7 mouse cellular contexts compared by ENCODE assay signal in the genomic region with DNA sequence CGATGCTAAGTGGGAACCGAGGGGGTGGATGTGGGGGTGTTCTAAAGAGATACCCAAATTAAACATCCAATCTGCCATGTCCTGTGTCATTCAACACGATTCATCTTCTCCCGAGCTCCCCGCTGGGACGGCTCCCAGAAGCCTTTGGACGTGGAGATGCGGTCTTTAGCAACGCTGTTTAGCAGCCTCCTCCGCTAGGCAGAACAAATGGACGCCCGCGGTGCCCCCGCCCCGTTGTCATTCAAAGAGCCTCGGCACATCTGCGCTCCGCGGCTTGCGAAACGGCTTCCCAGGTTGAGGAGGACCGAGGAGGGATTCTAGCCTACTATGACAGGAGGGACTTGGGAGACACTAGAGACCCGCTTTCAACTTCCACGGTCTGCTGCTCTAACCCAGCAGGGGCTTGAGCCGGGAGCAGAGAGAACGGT.
A peak's percentile ranks its signal among the peaks of the same experiment; 100 is the strongest.
DNase-seq lines count a peak whose midpoint lies in the region; ATAC-seq and TF ChIP-seq lines count a peak whose summit lies in the region.

No protein-coding gene starts in this region.

- H3K27me3 ChIP-seq in lung, embryonic 15.5 days, result peaks cover 55% of the 10 kb centered on the region
- H3K27me3 ChIP-seq in intestine, postnatal 0 days (replicated peaks; ENCODE audit: control insufficient read depth, insufficient read depth, low read length), result peaks cover 29% of the 10 kb centered on the region
- peaks cover 3% of the 10 kb centered on the region; the same call in 1 of the 2 replicates for H3K27me3 ChIP-seq in stomach, postnatal 0 days (ENCODE audit: control insufficient read depth, insufficient read depth, low read length)

- H3K4me3 ChIP-seq in lung, embryonic 15.5 days, result peak overlapping the region; percentile 18
- H3K4me3 ChIP-seq in embryonic fibroblast, embryonic 13.5 days (ENCODE audit: insufficient read depth, low read length), result peak overlapping the region; percentile 11
- H3K4me3 ChIP-seq in intestine, postnatal 0 days (ENCODE audit: low read depth, low read length), result peak overlapping the region; percentile 22; the same call in 1 of the 2 replicates
- peak overlapping the region; percentile 14 for H3K4me3 ChIP-seq in stomach, postnatal 0 days (ENCODE audit: low read depth, low read length)

- TF ChIP-seq EP300 in stomach, postnatal 0 days (optimal IDR thresholded peaks at IDR 0.05), result no peak

- peak overlapping the region; percentile 37 for H3K4me2 ChIP-seq in lung, embryonic 15.5 days
- H3K4me2 ChIP-seq in intestine, postnatal 0 days (replicated peaks; ENCODE audit: low read depth), result peak overlapping the region; percentile 21; the same call in 1 of the 2 replicates
- H3K4me2 ChIP-seq in stomach, postnatal 0 days (replicated peaks; ENCODE audit: low read depth), result no peak overlapping the region

- no peaks in the 10 kb centered on the region for H3K36me3 ChIP-seq in lung, embryonic 15.5 days
- no peaks in the 10 kb centered on the region for H3K36me3 ChIP-seq in intestine, postnatal 0 days (ENCODE audit: control insufficient read depth, insufficient read depth)
- no peaks in the 10 kb centered on the region for H3K36me3 ChIP-seq in stomach, postnatal 0 days (ENCODE audit: control insufficient read depth, insufficient read depth, low read length)

- H3K9me3 ChIP-seq in lung, embryonic 15.5 days, result no peaks in the 10 kb centered on the region
- no peaks in the 10 kb centered on the region for H3K9me3 ChIP-seq in intestine, postnatal 0 days (ENCODE audit: control insufficient read depth)
- H3K9me3 ChIP-seq in stomach, postnatal 0 days (ENCODE audit: control insufficient read depth, low read length), result no peaks in the 10 kb centered on the region

- ATAC-seq in lung, embryonic 15.5 days (ENCODE audit: borderline replicate concordance, extremely low read depth, low FRiP score, low TSS enrichment), result no peak
- ATAC-seq in intestine, postnatal 0 days, result no peak
- no peak for ATAC-seq in stomach, postnatal 0 days (ENCODE audit: low FRiP score, low TSS enrichment)

- TF ChIP-seq POLR2A in embryonic fibroblast, embryonic 13.5 days (IDR thresholded peaks at IDR 0.05; ENCODE audit: low read depth, low read length), result no peak

- no peak for TF ChIP-seq CTCF in embryonic fibroblast, embryonic 13.5 days (IDR thresholded peaks at IDR 0.05; ENCODE audit: borderline replicate concordance, insufficient read depth, low read length)
- TF ChIP-seq CTCF in intestine, postnatal 0 days (IDR thresholded peaks at IDR 0.05; ENCODE audit: low read depth), result no peak
- no peak for TF ChIP-seq CTCF in stomach, postnatal 0 days (IDR thresholded peaks at IDR 0.05; ENCODE audit: low read depth)

- DNase-seq in lung, postnatal 4 days, result no peak
- DNase-seq in mesoderm, embryonic 11.5 days (ENCODE audit: low read depth, low spot score), result peak; percentile 71
- no peak for DNase-seq in stomach, postnatal 0 days (ENCODE audit: low spot score)
- no peak for DNase-seq in spleen, postnatal 36 days (ENCODE audit: low spot score in 2 of 2)

- no peak overlapping the region for H3K9ac ChIP-seq in lung, embryonic 15.5 days
- H3K9ac ChIP-seq in intestine, postnatal 0 days (ENCODE audit: low read depth, low read length), result no peak overlapping the region
- H3K9ac ChIP-seq in stomach, postnatal 0 days (ENCODE audit: low read length), result no peak overlapping the region

- under 1% methylated on average over 26 of the region's 26 CpGs for WGBS in lung, embryonic 15.5 days
- WGBS in intestine, postnatal 0 days, result under 1% methylated on average over 26 of the region's 26 CpGs
- WGBS in stomach, postnatal 0 days, result under 1% methylated on average over 26 of the region's 26 CpGs

- no peak overlapping the region for H3K27ac ChIP-seq in lung, embryonic 15.5 days
- H3K27ac ChIP-seq in embryonic fibroblast, embryonic 13.5 days (ENCODE audit: insufficient read depth, low read length), result no peak overlapping the region
- no peak overlapping the region for H3K27ac ChIP-seq in intestine, postnatal 0 days (ENCODE audit: low read depth, low read length)
- H3K27ac ChIP-seq in stomach, postnatal 0 days (replicated peaks), result no peak overlapping the region

- H3K4me1 ChIP-seq in lung, embryonic 15.5 days, result peaks cover 10% of the 10 kb centered on the region; the same call in 1 of the 2 replicates
- H3K4me1 ChIP-seq in embryonic fibroblast, embryonic 13.5 days (ENCODE audit: control insufficient read depth, insufficient read depth, low read length), result 0 out of 2 replicates have a peak, but pooled peaks cover 4% of the 10 kb centered on the region
- H3K4me1 ChIP-seq in intestine, postnatal 0 days (replicated peaks; ENCODE audit: control insufficient read depth, insufficient read depth, low read length), result no peaks in the 10 kb centered on the region
- no peaks in the 10 kb centered on the region for H3K4me1 ChIP-seq in stomach, postnatal 0 days (replicated peaks; ENCODE audit: control insufficient read depth, insufficient read depth)
